Mouse (Mus musculus) C2C12 (cell line): ENCODE results near the gene Gm17387.

Experiments
- CTCF ChIP-seq: IDR thresholded peaks from one replicate; pipeline ENCODE4 v1.5.1; 2011; ENCODE audit not compliant: control insufficient read depth, insufficient read depth, insufficient read length
- MAX ChIP-seq: IDR thresholded peaks from one replicate; pipeline ENCODE4 v1.6.1; 2011; ENCODE audit warnings: mild to moderate bottlenecking, control low read depth
- MYOD1 ChIP-seq: IDR thresholded peaks from one replicate; pipeline ENCODE4 v1.6.1; 2011; ENCODE audit warnings: low read depth; ENCODE audit not compliant: control insufficient read depth, insufficient read length
- MYOG ChIP-seq: IDR thresholded peaks from one replicate; pipeline ENCODE4 v1.6.1; 2011; ENCODE audit not compliant: control insufficient read depth, insufficient read length; ENCODE audit errors: extremely low read depth

DNA sequence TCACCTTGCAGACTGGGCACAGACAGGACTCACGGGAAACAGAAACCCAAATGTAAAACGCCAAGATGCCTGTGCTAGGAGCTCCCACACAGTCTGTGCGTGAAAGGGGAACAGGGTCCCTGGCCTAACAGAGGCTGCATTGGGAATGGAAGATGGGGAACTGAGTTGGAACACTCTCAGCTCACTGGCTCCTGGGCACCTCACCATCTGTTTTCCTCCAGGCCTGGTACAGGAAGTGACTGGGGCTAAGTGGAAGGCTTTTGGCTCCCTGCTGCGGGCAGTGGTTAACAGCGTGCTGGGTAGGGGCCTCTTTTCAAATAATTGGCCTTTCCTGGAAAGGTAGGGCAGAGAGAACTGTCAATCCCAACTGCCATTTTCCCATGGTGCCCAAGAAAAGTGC, 38.3 kb upstream of the Gm17387 start:
- no peak for TF ChIP-seq MAX
- TF ChIP-seq CTCF, result no peak
- no peak for TF ChIP-seq MYOG
- no peak for TF ChIP-seq MYOD1
